Mouse (Mus musculus) ES-E14 (cell line): Measurements from ENCODE around the gene Fam81a.

Experiments used
- CHD2 ChIP-seq: IDR thresholded peaks from 2 replicates; pipeline ENCODE4 v1.6.1; 2014; ENCODE audit warnings: mild to moderate bottlenecking, low read depth, low read length, inconsistent platforms
- HCFC1 ChIP-seq: IDR thresholded peaks from 2 replicates; pipeline ENCODE4 v1.6.1; 2012; ENCODE audit warnings: low read length, inconsistent platforms, borderline replicate concordance; ENCODE audit not compliant: insufficient read depth
- MAFK ChIP-seq: IDR thresholded peaks from 2 replicates; pipeline ENCODE4 v1.6.1; 2014; ENCODE audit warnings: mild to moderate bottlenecking, low read depth, low read length, inconsistent platforms; ENCODE audit not compliant: insufficient read depth
- ZC3H11A ChIP-seq: IDR thresholded peaks from 2 replicates; pipeline ENCODE4 v1.6.1; 2012; ENCODE audit warnings: low read depth, mild to moderate bottlenecking, inconsistent platforms, low read length, borderline replicate concordance
- ZNF384 ChIP-seq: IDR thresholded peaks from 2 replicates; pipeline ENCODE4 v1.6.1; 2012; ENCODE audit warnings: low read depth, low read length, inconsistent platforms

DNA sequence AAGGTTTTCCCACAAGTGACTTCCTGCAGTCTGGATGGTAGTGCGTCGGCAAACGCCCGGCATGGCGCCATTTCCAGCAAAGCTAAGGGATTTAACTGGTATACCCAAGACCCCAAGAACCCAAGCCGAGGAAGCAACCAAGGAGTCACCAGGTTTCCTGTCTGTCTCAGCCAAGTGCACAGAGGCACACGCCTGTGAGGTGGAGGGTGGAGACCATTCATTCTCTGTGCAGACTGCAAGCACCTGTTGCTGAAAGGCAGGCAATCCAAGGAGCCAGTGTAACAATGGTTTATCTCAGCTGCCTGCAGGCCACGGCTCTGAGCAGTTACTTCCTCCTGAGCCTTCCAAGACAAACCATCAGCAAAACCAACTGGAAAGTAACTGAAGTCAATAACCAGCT, 70.0 kb downstream of the Fam81a start:
- no peak for TF ChIP-seq CHD2
- no peak for TF ChIP-seq ZC3H11A
- no peak for TF ChIP-seq MAFK
- no peak for TF ChIP-seq ZNF384
- no peak for TF ChIP-seq HCFC1
